8 mouse cellular contexts compared by ENCODE assay signal in the genomic region with DNA sequence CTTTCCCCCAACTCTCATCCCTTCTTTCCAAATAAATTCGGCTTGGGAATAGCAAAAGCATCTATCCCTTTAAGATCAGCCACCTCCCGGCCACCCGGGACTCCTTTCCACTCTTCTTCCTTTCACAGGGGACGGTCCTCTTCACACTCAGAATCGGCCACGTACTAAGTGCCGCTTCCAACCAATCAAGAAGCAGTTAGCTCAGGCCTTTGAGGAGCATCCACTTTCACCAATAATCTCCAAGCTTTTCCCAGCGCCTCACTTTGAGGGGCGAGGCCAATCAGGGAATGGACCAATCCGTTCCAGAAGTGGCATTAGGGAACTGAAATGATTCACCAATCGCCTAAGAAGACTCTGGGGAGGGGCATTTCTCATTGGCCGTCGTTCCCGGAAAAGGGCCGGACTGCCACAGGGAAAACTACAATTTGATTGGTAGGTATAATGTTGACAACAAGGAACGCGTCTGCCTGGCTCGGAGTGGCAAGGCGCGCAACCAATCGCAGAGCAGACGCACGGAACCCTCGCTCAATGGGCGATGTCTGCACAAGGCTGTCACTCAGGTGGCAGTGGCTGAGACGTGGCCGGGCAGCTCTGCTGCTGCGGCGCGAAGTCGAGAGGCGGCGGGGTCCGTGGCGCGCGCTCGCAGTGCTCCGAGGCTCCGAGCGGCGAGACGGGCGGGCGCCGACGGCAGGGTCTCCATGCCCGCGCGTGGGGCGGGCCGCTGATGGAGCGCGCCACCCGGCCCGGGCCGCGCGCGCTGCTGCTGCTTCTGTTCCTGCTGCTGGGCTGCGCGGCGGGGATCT. TPM values are rescaled to one million over a fixed set of nuclear protein-coding genes. Genes with fewer than 3 reads are reported as not detected.
DNase-seq lines count a peak whose midpoint lies in the region; ATAC-seq and TF ChIP-seq lines count a peak whose summit lies in the region.

TSS of gene Eif2ak3 (plus strand) at position 514 of the 803 bp plus-strand sequence.

- peak within 1 kb of the TSS; percentile 91 for H3K27ac ChIP-seq in hindbrain, embryonic 10.5 days
- peak within 1 kb of the TSS; percentile 94 for H3K27ac ChIP-seq in lung, postnatal 0 days (ENCODE audit: low read length)

- under 1% methylated on average over 63 of the region's 63 CpGs for WGBS in hindbrain, embryonic 10.5 days
- WGBS in lung, postnatal 0 days: 2% methylated on average over 43 of the region's 63 CpGs

- peaks cover 40% of the 10 kb centered on the region for H3K4me1 ChIP-seq in hindbrain, embryonic 10.5 days (replicated peaks)
- H3K4me1 ChIP-seq in lung, postnatal 0 days (ENCODE audit: insufficient read depth, low read depth, low read length): peaks cover 16% of the 10 kb centered on the region; the same call in 1 of the 2 replicates

- H3K36me3 ChIP-seq in hindbrain, embryonic 10.5 days: no peaks in the 10 kb centered on the region
- no peaks in the 10 kb centered on the region for H3K36me3 ChIP-seq in lung, postnatal 0 days (ENCODE audit: insufficient read depth, low read length)

- no peaks in the 10 kb centered on the region for H3K9me3 ChIP-seq in hindbrain, embryonic 10.5 days
- no peaks in the 10 kb centered on the region for H3K9me3 ChIP-seq in lung, postnatal 0 days (ENCODE audit: low read length)

- peak within 1 kb of the TSS; percentile 90 for H3K4me2 ChIP-seq in lung, postnatal 0 days (replicated peaks; ENCODE audit: low read depth, low read length)

- ATAC-seq in frontal cortex, adult (ENCODE audit: low TSS enrichment): peak; percentile 96
- peak; percentile 96 for ATAC-seq in lung, postnatal 0 days

- peak within 1 kb of the TSS; percentile 73 for H3K9ac ChIP-seq in lung, postnatal 0 days (replicated peaks; ENCODE audit: low read depth)

- no peak for TF ChIP-seq CTCF in lung, postnatal 0 days (IDR thresholded peaks at IDR 0.05)

- H3K27me3 ChIP-seq in hindbrain, embryonic 10.5 days (ENCODE audit: insufficient read depth, poor library complexity, severe bottlenecking): no peaks in the 10 kb centered on the region
- no peaks in the 10 kb centered on the region for H3K27me3 ChIP-seq in lung, postnatal 0 days (replicated peaks; ENCODE audit: insufficient read depth, low read length)

- peak; percentile 99 for DNase-seq in MN1 (ENCODE audit: low spot score)
- DNase-seq in cerebellum, adult 9-10 months: peak; percentile 100
- DNase-seq in hindbrain, embryonic 10.5 days (ENCODE audit: low spot score): peak; percentile 97
- peak; percentile 100 for DNase-seq in layer of hippocampus, adult 9-11 months
- DNase-seq in lung, postnatal 0 days (ENCODE audit: low spot score): peak; percentile 100
- peak; percentile 93 for DNase-seq in ovary, postnatal 14 days (ENCODE audit: low spot score)
- peak; percentile 96 for DNase-seq in thymus, postnatal 14 days

- TF ChIP-seq EP300 in lung, postnatal 0 days (IDR thresholded peaks at IDR 0.05): peak; percentile 78; the same call in 1 of the 2 replicates

- H3K4me3 ChIP-seq in hindbrain, embryonic 10.5 days: peak within 1 kb of the TSS; percentile 93
- peak within 1 kb of the TSS; percentile 88 for H3K4me3 ChIP-seq in lung, postnatal 0 days (ENCODE audit: low read depth, low read length)

RNA-seq across cellular contexts. Expression of gene Eif2ak3, which starts in this region (rescaled TPM):
- polyA plus RNA-seq in hindbrain, embryonic 10.5 days (2016; fragmentation: Nextera tagmentation; extraction: Ambion mirVana): 9.4 and 10.4 TPM in 2 replicates
- polyA plus RNA-seq in lung, postnatal 0 days (2015; fragmentation: Nextera tagmentation; extraction: Ambion mirVana): 8.6 and 8.9 TPM in 2 replicates

Comparison
In these comparisons a context has a peak if more than half of its experiments do, and no peak if none do; other contexts are left out.
1. Peak in every context shown above with its lines: DNase-seq, ATAC-seq, H3K4me3 ChIP-seq and H3K27ac ChIP-seq.